Mouse (Mus musculus) ES-E14 (cell line): ENCODE measurements at regions not wholly inside any gene's neighbourhood (a gene's known extent, or its start where the extent isn't known, plus 50 kb on each side); places are given as distances from the start of the nearest gene placed in this dataset.

Experiments
- HCFC1 ChIP-seq: IDR thresholded peaks from 2 replicates; pipeline ENCODE4 v1.6.1; 2012; ENCODE audit warnings: low read length, inconsistent platforms, borderline replicate concordance; ENCODE audit not compliant: insufficient read depth
- MAFK ChIP-seq: IDR thresholded peaks from 2 replicates; pipeline ENCODE4 v1.6.1; 2014; ENCODE audit warnings: mild to moderate bottlenecking, low read depth, low read length, inconsistent platforms; ENCODE audit not compliant: insufficient read depth
- ZC3H11A ChIP-seq: IDR thresholded peaks from 2 replicates; pipeline ENCODE4 v1.6.1; 2012; ENCODE audit warnings: low read depth, mild to moderate bottlenecking, inconsistent platforms, low read length, borderline replicate concordance
- ZNF384 ChIP-seq: IDR thresholded peaks from 2 replicates; pipeline ENCODE4 v1.6.1; 2012; ENCODE audit warnings: low read depth, low read length, inconsistent platforms

GRCm38 (mm10) chr14:111822047-111822730 lies 147.3 kb downstream of the Slitrk5 start:
- TF ChIP-seq HCFC1 = no peak
- TF ChIP-seq MAFK = no peak
- TF ChIP-seq ZNF384 = no peak
- TF ChIP-seq ZC3H11A = no peak
